Mouse (Mus musculus) cerebellum, adult 9-11 months (tissue): ENCODE measurements around the gene Nr4a1.

ENCODE experiments used
- DNase-seq: peaks from one replicate; pipeline ENCODE4 v3.0.0; 2022

Nr4a1 gene

DNA sequence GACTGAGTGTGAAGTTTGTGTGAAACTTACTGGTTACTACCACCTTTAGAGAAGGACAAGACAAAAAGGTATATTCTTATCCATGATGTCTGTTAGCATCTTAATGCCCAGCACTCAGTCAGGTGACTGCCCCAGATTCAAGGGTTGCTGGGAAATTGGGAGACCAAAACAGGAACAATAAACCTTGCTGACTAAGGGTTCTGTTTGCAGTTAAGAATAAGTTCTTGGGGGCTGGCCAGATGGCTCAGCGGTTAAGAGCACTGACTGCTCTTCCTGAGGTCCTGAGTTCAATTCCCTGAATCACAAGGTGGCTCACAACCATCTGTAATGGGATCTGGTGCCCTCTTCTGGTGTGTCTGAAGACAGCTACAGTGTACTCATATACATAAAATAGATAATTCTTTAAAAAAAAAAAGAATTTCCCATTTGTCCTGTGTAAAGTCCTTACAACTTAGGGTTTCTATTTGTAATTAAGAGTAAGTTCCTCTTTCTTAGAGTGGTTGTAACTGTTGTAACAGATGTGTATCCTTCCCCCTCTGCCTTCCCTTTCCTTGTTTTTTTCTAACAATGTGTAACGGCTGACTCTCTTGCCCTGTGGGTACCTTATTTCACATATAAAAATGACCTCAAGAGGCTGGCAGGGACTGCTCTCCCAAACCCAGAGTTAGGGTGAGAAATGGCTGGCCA, 63.9 kb downstream of the Nr4a1 start:
- no peak for DNase-seq

DNA sequence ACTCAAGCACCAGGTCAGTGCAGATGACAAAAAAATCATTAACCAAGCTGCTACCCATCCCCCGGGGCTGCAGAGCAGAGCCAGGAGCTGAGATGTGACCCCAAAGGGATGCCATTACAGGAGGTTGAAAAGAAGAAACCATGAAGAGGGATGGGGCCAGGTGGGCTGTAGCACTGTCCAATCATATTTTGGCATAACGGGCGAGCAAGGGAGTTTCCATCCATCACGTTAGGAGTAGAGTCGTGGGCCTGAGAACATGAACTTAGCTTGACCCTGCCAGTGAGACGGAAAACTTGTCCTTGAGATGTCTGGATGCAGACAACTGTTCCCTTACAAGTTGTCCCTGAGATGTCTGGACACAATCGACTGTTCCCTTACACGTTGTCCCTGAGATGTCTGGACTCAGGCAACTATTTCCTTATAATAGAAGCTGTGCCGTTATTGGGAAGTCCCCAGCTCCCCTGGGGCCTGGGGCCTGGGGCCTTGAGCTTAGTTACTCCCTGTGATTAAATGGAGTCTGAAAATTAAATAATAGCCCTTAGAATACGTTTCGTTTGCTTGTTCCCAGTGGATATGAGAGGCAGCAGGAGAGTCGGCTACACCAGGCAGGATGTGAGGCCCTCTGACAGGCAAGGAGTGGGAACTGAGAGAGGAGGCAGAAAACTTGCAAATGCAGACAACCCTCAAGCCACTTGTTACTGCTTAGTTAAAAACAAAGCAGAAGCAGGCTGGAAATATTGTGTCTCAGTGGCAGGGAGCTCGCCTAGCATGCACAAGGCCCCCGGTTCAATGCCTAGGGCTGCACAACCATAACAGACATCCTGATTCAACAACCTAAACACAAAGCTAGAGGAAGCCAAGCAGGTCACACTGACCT, 65.1 kb downstream of the Nr4a1 start:
- DNase-seq = no peak

- DNase-seq = no peak
Observed at GRCm38 (mm10) chr15:101320010-101320617, 66.0 kb downstream of the Nr4a1 start.

GRCm38 (mm10) chr15:101320618-101321041, 66.6 kb downstream of the Nr4a1 start:
- DNase-seq = no peak

DNA sequence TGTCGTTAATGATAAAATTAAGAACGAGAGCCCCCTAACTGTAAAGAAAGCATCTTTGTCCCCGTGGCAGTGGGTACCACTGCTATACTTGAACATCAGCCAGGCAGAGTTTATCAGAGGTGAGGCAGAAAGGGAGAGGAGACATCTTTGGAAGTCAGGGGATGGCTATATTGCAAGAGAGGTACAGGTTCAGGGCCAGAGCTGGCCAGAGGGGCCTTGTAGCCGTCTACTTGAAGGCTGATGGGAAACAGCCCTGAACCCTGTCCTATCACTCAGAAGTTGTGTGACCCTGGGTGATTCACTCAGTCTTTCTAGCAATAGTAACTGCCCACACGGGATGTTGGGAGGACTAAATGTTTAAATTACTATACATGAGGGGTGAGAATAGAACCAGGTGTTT, 67.1 kb downstream of the Nr4a1 start:
- DNase-seq = no peak

GRCm38 (mm10) chr15:101322106-101322505, 68.0 kb downstream of the Nr4a1 start:
- DNase-seq = no peak

DNA sequence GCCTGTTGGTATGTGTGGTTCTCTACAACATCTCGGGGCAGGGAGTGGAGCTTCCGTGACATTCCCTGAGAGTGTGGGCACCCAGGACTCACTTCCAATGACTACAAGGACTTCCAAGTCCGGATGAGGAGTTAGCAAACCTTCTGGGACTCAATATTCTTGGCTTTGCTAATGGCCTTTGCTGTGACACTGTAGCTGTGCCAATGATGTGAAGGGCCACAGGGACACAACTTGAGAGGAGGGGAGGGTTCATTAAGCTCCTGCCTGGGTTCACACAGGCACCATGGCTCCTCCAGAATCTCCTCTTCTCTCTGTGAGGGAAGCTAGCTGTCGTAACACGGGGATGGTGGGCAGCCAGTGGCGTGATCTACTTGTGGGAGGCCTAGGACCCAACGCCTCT, 68.6 kb downstream of the Nr4a1 start:
- no peak for DNase-seq

DNA sequence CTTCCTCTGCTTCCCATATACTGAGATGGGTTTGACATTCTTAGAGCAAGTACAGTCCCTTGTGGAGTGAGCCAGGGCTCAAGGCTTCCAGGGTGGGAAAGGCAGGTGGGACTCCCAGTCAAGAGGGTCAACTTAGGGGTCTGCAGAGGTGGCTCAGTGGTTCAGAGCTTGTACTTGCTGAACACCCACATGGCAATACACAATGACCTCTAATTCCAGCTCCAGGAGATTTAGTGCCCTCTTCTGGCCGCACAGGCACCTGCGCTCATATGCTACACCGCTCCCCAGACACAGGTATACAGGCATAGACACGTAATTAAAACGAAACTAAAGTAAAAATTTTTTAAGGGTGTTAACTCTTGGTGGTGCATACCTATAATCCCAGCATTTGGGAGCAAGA, 69.4 kb downstream of the Nr4a1 start:
- no peak for DNase-seq
